Mouse (Mus musculus) mammary gland, adult 2 months (tissue): ENCODE data around the gene Tex9. TPM values are rescaled to one million over a fixed set of nuclear protein-coding genes. Genes with fewer than 3 reads are reported as not detected.

ENCODE experiments used
- polyA plus RNA-seq: library from polyadenylated mRNA; depleted of rRNA; stranded (reverse); fragments of >200 nt; gene quantifications from 2 replicates; pipeline ENCODE4 v1.2.3, GENCODE M21; 2012; ENCODE audit warnings: low replicate concordance; rRNA removed

Gene Tex9
- polyA plus RNA-seq = 1.3 and 3.2 TPM in 2 replicates

DNA sequence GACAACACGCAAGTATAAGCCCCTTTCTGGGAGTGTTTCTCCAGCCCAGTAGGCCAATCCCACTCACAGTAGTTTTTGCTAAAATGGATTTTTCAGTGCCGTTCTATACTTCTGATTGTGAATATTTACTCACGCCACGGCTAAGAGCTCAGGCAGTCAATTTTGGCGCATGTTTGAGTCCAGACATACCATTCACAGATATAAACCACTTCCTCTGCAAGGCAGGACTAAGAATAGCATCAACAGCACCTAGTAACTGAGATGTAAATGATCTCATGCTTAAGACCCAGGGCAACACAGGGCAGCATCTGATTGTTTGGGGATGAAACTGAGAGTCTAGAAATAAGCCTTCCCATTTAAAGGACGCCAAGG lies at the start of gene Tex9:
Tex9 (minus strand) TSS at position 19 of the 372 bp plus-strand sequence.

DNA sequence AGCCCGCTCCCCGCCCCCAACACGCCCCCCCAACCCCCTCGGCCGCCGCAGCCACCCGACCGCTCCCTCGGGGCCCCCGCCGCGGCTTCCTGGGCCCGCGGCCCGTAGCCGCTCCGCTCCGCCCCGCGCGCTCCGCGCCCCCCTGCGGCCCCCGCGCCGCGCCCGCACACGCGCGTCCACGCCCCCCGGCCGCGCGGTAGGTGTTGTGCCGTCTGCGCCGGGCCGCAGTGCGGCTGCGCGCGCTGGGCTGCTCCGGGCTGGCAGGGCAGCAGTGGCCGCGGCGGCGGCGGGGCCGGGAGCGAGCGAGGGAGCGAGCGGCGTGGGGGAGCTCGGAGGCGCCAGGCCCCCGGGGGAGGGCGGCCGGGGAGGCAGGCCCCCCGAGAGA lies 40.0 kb upstream of the Tex9 start, which contains the start of gene Rfx7:
Rfx7 (plus strand) TSS at position 245 of the 385 bp plus-strand sequence.

DNA sequence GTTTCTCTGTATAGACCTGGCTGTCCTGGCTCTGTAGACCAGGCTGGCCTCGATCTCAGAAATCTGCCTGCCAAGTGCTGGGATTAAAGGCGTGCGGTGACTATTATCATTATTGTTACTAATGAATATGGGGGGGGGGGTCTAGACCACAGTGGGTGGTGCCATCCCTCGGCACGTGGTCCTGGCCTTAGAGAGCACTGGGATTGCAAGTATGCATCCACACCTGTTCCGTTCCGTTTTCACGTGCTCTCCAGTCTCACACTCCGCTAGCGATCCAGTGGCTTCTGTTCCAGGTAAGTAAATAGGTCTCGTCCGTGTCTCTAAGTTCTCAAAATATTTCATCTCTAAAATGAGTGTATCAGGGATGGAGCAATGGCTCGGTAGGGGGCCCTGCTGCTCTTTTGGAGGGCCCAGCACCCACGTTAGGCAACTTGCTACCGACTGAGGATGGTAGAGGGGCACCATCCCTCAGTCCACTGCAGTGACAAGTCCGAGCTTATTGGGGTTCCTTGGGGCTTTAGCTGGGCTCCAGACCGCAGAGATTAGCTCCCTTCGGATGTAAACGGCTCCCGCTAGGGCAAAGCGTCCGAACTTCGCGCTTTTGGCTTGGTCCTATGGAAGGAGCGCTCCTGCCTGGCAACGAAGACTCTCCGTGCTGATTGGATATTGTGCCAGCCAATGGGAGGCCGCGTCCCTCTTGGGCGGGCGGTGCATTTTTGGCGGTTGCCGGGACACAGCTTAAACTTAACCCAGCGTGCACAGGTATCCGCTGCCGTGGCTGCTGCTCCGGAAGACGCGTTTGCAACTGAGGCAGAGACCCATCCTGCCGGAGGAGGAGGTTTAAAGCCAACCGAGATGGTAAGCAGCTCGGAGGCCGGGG lies 54.0 kb downstream of the Tex9 start, which contains the start of gene Mns1:
Mns1 (plus strand) TSS at position 190 of the 880 bp plus-strand sequence.

Other genes with a start within 250 kb of the Tex9 start
- 5.7 and 9.3 TPM in 2 replicates for gene Zfp280d, start 217.4 kb downstream of the Tex9 start, polyA plus RNA-seq
- 0.07 and 0.22 TPM in 2 replicates for gene Mns1, start 54.2 kb downstream of the Tex9 start, polyA plus RNA-seq
- gene Rfx7, start 40.0 kb upstream of the Tex9 start, polyA plus RNA-seq = 5.7 and 9.3 TPM in 2 replicates
- 110 and 276 TPM in 2 replicates for gene Nedd4, start 170.1 kb upstream of the Tex9 start, polyA plus RNA-seq